Mouse (Mus musculus) urinary bladder, adult 2 months (tissue): ENCODE measurements around the gene Spats1. TPM values are rescaled to one million over a fixed set of nuclear protein-coding genes. Genes with fewer than 3 reads are reported as not detected.

Experiments used
- polyA plus RNA-seq: library from polyadenylated mRNA; depleted of rRNA; stranded (reverse); fragments of >200 nt; gene quantifications from 2 replicates; pipeline ENCODE4 v1.2.3, GENCODE M21; 2012; rRNA removed

The Spats1 gene
- polyA plus RNA-seq, 1 experiment: 0.14 TPM

Other genes with a start within 250 kb of the Spats1 start
- gene Cdc5l, start 41.7 kb downstream of the Spats1 start, polyA plus RNA-seq: 20.3 and 24.9 TPM in 2 replicates
- gene Aars2, start 31.4 kb upstream of the Spats1 start, polyA plus RNA-seq: 10.2 TPM in 2 replicates
- 0.01 TPM in 1 of 2 replicates, not detected in the other for gene Tcte1, start 48.0 kb upstream of the Spats1 start, polyA plus RNA-seq
- 0.51 and 0.81 TPM in 2 replicates for gene Tmem151b, start 74.3 kb upstream of the Spats1 start, polyA plus RNA-seq
- 5.7 and 6.1 TPM in 2 replicates for gene Nfkbie, start 80.3 kb upstream of the Spats1 start, polyA plus RNA-seq
- 62.3 and 69.4 TPM in 2 replicates for gene Slc35b2, start 88.5 kb upstream of the Spats1 start, polyA plus RNA-seq
- 635 and 857 TPM in 2 replicates for gene Hsp90ab1, start 97.9 kb upstream of the Spats1 start, polyA plus RNA-seq
- gene Slc29a1, start 124.2 kb upstream of the Spats1 start, polyA plus RNA-seq: 210 and 219 TPM in 2 replicates
- gene Mymx, start 126.7 kb upstream of the Spats1 start, polyA plus RNA-seq: 0.31 and 0.84 TPM in 2 replicates
- gene Capn11, start 183.9 kb upstream of the Spats1 start, polyA plus RNA-seq: 2.3 and 2.7 TPM in 2 replicates
- gene Mrpl14, start 210.9 kb upstream of the Spats1 start, polyA plus RNA-seq: 100 and 106 TPM in 2 replicates
- 73.6 and 76.5 TPM in 2 replicates for gene Tmem63b, start 211.5 kb upstream of the Spats1 start, polyA plus RNA-seq